Comparison of ENCODE assay signal across 22 mouse cellular contexts in the genomic region with DNA sequence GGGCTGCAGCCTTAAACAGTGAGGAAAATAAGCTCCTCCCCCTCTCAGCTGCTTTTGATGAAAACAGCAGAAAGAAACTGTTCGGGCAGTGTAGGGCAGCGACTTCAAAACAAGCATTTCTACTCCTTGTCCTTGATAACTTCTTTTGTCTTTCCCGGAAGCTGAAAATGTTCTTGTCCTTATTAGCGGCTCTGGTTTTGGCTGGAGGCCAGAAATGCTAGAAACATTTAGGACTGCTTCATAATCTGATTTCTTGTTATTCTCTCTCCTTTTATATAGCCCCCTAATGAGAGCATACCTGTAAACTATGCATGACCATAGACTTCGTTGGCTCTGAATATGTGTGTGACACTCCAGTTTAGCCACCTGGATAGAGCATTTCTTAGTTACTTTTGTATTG.
DNase-seq lines count a peak whose midpoint lies in the region; ATAC-seq and TF ChIP-seq lines count a peak whose summit lies in the region.
"Had no signal": no experiment of that assay in that cellular context is flagged by ENCODE, and none has a peak within 500 bp of the region (broad histone marks: within the 10 kb centered on the region; RNA-seq: fewer than 3 reads in every experiment).

No protein-coding gene starts in this region.

- no peaks in the 10 kb centered on the region; the same call in 1 of the 2 replicates for H3K4me1 ChIP-seq in kidney, adult 2 months (ENCODE audit: control insufficient read depth, insufficient read depth, low read length)
- no peaks in the 10 kb centered on the region for H3K4me1 ChIP-seq in kidney, embryonic 14.5 days (ENCODE audit: control insufficient read depth, insufficient read depth, low read length)
- H3K4me1 ChIP-seq in lung, embryonic 14.5 days (ENCODE audit: insufficient read depth) = no peaks in the 10 kb centered on the region
- H3K4me1 ChIP-seq: embryonic facial prominence, embryonic 13.5 days; forebrain, embryonic 13.5 days; hindbrain, embryonic 15.5 days had no signal

- no peak for ATAC-seq in kidney, embryonic 14.5 days (ENCODE audit: low FRiP score, low TSS enrichment)
- ATAC-seq in lung, embryonic 14.5 days (ENCODE audit: insufficient read depth) = no peak
- ATAC-seq: activated CD4-positive, CD25-positive, alpha-beta regulatory T cell, adult 4 months; forebrain, embryonic 13.5 days; Patski had no signal

- 71% methylated on average over 5 of the region's 5 CpGs for WGBS in kidney, adult 2 months
- WGBS in kidney, embryonic 14.5 days = 75% methylated on average over 5 of the region's 5 CpGs
- WGBS in lung, embryonic 14.5 days = 73% methylated on average over 5 of the region's 5 CpGs

- H3K27ac ChIP-seq in kidney, adult 2 months (ENCODE audit: insufficient read depth, low read depth, low read length) = no peak overlapping the region
- H3K27ac ChIP-seq in kidney, embryonic 14.5 days (ENCODE audit: low read depth, low read length) = no peak overlapping the region
- no peak overlapping the region for H3K27ac ChIP-seq in lung, embryonic 14.5 days (ENCODE audit: low read depth)
- H3K27ac ChIP-seq: embryonic facial prominence, embryonic 13.5 days; forebrain, embryonic 13.5 days; heart, embryonic 15.5 days; hindbrain, embryonic 15.5 days had no signal

- no peak overlapping the region for H3K4me2 ChIP-seq in kidney, embryonic 14.5 days (replicated peaks; ENCODE audit: low read depth, low read length)
- no peak overlapping the region for H3K4me2 ChIP-seq in lung, embryonic 14.5 days
- H3K4me2 ChIP-seq: embryonic facial prominence, embryonic 13.5 days; forebrain, embryonic 13.5 days; heart, embryonic 11.5 days; heart, embryonic 15.5 days; hindbrain, embryonic 15.5 days had no signal

- H3K9ac ChIP-seq in kidney, embryonic 14.5 days (ENCODE audit: low read depth, low read length) = no peak overlapping the region
- no peak overlapping the region for H3K9ac ChIP-seq in lung, embryonic 14.5 days
- H3K9ac ChIP-seq: embryonic facial prominence, embryonic 13.5 days; forebrain, embryonic 13.5 days; heart, embryonic 15.5 days; hindbrain, embryonic 15.5 days had no signal

- peak; percentile 13 to 21 for DNase-seq in cerebellum, postnatal 10 days
- DNase-seq in cerebellum, adult 9-11 months = no peak
- DNase-seq in kidney, adult 2 months = peak; percentile 21
- DNase-seq in lung, embryonic 14.5 days = peak; percentile 52
- DNase-seq in lung, postnatal 36 days = no peak
- peak; percentile 6 for DNase-seq in brain, embryonic 14.5 days (ENCODE audit: low read depth)
- DNase-seq in left cerebral cortex, adult 18-20 months (ENCODE audit: low spot score in 2 of 2) = no peak
- DNase-seq: adrenal gland, postnatal 36 days; cerebellum, adult 11 months; cerebellum, adult 8-10 months; cerebellum, postnatal 36 days; gastrocnemius, postnatal 36 days; heart, adult 18-20 months; heart, postnatal 14 days had no signal

- TF ChIP-seq CTCF in kidney, adult 2 months (conservative IDR thresholded peaks at IDR 0.05; ENCODE audit: insufficient read depth, insufficient read length, low read depth, low read length) = no peak
- TF ChIP-seq CTCF in lung, embryonic 14.5 days (IDR thresholded peaks at IDR 0.05; ENCODE audit: low read depth) = no peak
- no peak for TF ChIP-seq CTCF in brain, embryonic 14.5 days (IDR thresholded peaks at IDR 0.05; ENCODE audit: borderline replicate concordance, extremely low read depth, insufficient read depth, insufficient read length)

- H3K4me3 ChIP-seq in kidney, adult 2 months (ENCODE audit: insufficient read depth, low read depth, low read length) = no peak overlapping the region
- no peak overlapping the region for H3K4me3 ChIP-seq in kidney, embryonic 14.5 days (ENCODE audit: low read length)
- no peak overlapping the region for H3K4me3 ChIP-seq in lung, embryonic 14.5 days (ENCODE audit: low read depth, low read length)
- H3K4me3 ChIP-seq: embryonic facial prominence, embryonic 13.5 days; forebrain, embryonic 13.5 days; heart, embryonic 15.5 days; hindbrain, embryonic 15.5 days had no signal

- H3K9me3 ChIP-seq in kidney, embryonic 14.5 days (ENCODE audit: control insufficient read depth, low read length) = no peaks in the 10 kb centered on the region
- no peaks in the 10 kb centered on the region for H3K9me3 ChIP-seq in lung, embryonic 14.5 days (ENCODE audit: low read depth, low read length)
- H3K9me3 ChIP-seq: embryonic facial prominence, embryonic 13.5 days; heart, embryonic 15.5 days; hindbrain, embryonic 15.5 days had no signal

- no peaks in the 10 kb centered on the region for H3K27me3 ChIP-seq in kidney, adult 2 months (replicated peaks; ENCODE audit: control insufficient read depth, insufficient read depth, low read length)
- H3K27me3 ChIP-seq in kidney, embryonic 14.5 days (ENCODE audit: control insufficient read depth, insufficient read depth, low read length) = no peaks in the 10 kb centered on the region
- no peaks in the 10 kb centered on the region for H3K27me3 ChIP-seq in lung, embryonic 14.5 days (ENCODE audit: insufficient read depth, low read length)
- H3K27me3 ChIP-seq: embryonic facial prominence, embryonic 13.5 days; forebrain, embryonic 13.5 days; heart, embryonic 15.5 days; hindbrain, embryonic 15.5 days; Patski had no signal

- TF ChIP-seq POLR2A in kidney, adult 2 months (IDR thresholded peaks at IDR 0.05; ENCODE audit: low read depth, low read length) = no peak
- no peak for TF ChIP-seq POLR2A in brain, embryonic 14.5 days (IDR thresholded peaks at IDR 0.05; ENCODE audit: borderline replicate concordance, extremely low read depth, insufficient read depth, insufficient read length, poor library complexity, severe bottlenecking)

- H3K36me3 ChIP-seq in kidney, adult 2 months (ENCODE audit: control insufficient read depth, insufficient read depth, low read length) = no peaks in the 10 kb centered on the region
- H3K36me3 ChIP-seq in kidney, embryonic 14.5 days (ENCODE audit: control insufficient read depth, insufficient read depth, low read length) = no peaks in the 10 kb centered on the region
- H3K36me3 ChIP-seq in lung, embryonic 14.5 days (ENCODE audit: insufficient read depth) = no peaks in the 10 kb centered on the region
- H3K36me3 ChIP-seq: embryonic facial prominence, embryonic 13.5 days; heart, embryonic 15.5 days; hindbrain, embryonic 15.5 days had no signal

Comparison
In these comparisons a context has a peak if more than half of its experiments do, and no peak if none do; other contexts are left out.
1. DNase-seq: peak in cerebellum, postnatal 10 days (2 of 2), kidney, adult 2 months (single experiment), lung, embryonic 14.5 days (single experiment) and brain, embryonic 14.5 days (single experiment); none in cerebellum, adult 9-11 months (single experiment), lung, postnatal 36 days (single experiment) and left cerebral cortex, adult 18-20 months (0 of 2).